Mouse (Mus musculus) liver, adult 2 months (tissue): ENCODE measurements around the gene Ogfod3. TPM values are rescaled to one million over a fixed set of nuclear protein-coding genes. Genes with fewer than 3 reads are reported as not detected.

Experiments used
- DNase-seq: peaks from one replicate; pipeline ENCODE4 v3.0.0-alpha.2; 2011; ENCODE audit warnings: low read depth, low spot score; ENCODE audit errors: extremely low read depth
- H3K27ac ChIP-seq: fragments of 200-500 bp; replicated peaks from 2 replicates; pipeline ENCODE4 v1.5.1; 2012; ENCODE audit warnings: low read depth, mild to moderate bottlenecking, control low read depth, inconsistent platforms, low read length; ENCODE audit not compliant: insufficient read depth
- H3K27me3 ChIP-seq: fragments of 200-500 bp; 2 replicates; pipeline ENCODE4 v1.6.1; 2012; ENCODE audit warnings: mild to moderate bottlenecking, moderate library complexity, low read length, inconsistent platforms; ENCODE audit not compliant: control insufficient read depth, insufficient read depth
- H3K36me3 ChIP-seq: fragments of 200-500 bp; 2 replicates; pipeline ENCODE4 v1.6.1; 2012; ENCODE audit warnings: low read length, inconsistent platforms; ENCODE audit not compliant: control insufficient read depth, insufficient read depth
- H3K4me1 ChIP-seq: fragments of 200-500 bp; 2 replicates; pipeline ENCODE4 v1.6.1; 2011; ENCODE audit warnings: low read length; ENCODE audit not compliant: control insufficient read depth, insufficient read depth
- H3K4me3 ChIP-seq: fragments of 200-500 bp; 2 replicates; pipeline ENCODE4 v1.5.1; 2011; ENCODE audit warnings: low read depth, mild to moderate bottlenecking, control low read depth, low read length, moderate library complexity; ENCODE audit not compliant: insufficient read depth
- H3K79me2 ChIP-seq: fragments of 200-500 bp; 2 replicates; pipeline ENCODE4 v1.6.1; 2012; ENCODE audit warnings: inconsistent platforms, mild to moderate bottlenecking, low read length, moderate library complexity; ENCODE audit not compliant: control insufficient read depth, insufficient read depth
- H3K9ac ChIP-seq: fragments of 200-500 bp; 2 replicates; pipeline ENCODE4 v1.6.1; 2012; ENCODE audit warnings: low read depth, mild to moderate bottlenecking, control low read depth, inconsistent platforms, low read length
- CTCF ChIP-seq: fragments of 200-500 bp; IDR thresholded peaks from 2 replicates; pipeline ENCODE4 v1.5.1; 2011; ENCODE audit warnings: low read depth, low read length, control low read depth
- POLR2A ChIP-seq: fragments of 200-500 bp; IDR thresholded peaks from 2 replicates; pipeline ENCODE4 v1.6.1; 2011; ENCODE audit warnings: low read length, control low read depth; ENCODE audit not compliant: insufficient read depth; ENCODE audit errors: extremely low read depth
- WGBS: fragments of 180-500 bp; shearing (Covaris S2); methylation state at CpG from one replicate; pipeline ENCODE4 v1.1.7; 2018; 5-methylcytosine and 5-hydroxymethylcytosine counted together
- polyA plus RNA-seq: library from polyadenylated mRNA; depleted of rRNA; stranded (reverse); fragments of >200 nt; gene quantifications from 2 replicates; pipeline ENCODE4 v1.2.3, GENCODE M21; 2012
- total RNA-seq: library from RNA; depleted of rRNA; stranded (reverse); fragments of >200 nt; gene quantifications from 2 replicates; pipeline ENCODE4 v1.2.3, GENCODE M21; 2014

Ogfod3 gene
- total and polyA plus RNA-seq, 2 experiments: 7.9 to 8.6 TPM

GRCm38 (mm10) chr11:121201436-121202198 is 2.9 kb downstream of the Ogfod3 start:
- Histone ChIP-seq H3K79me2 (no peaks in the 10 kb centered on the region), H3K27ac (no peak overlapping the region), H3K9ac (no peak overlapping the region), H3K4me3 (no peak overlapping the region), H3K4me1 (peaks cover 6% of the 10 kb centered on the region; the same call in 1 of the 2 replicates), H3K36me3 (no peaks in the 10 kb centered on the region), H3K27me3 (no peaks in the 10 kb centered on the region)
- peak; percentile 95 for DNase-seq
- 26% methylated on average over 11 of the region's 11 CpGs for whole genome bisulfite sequencing
- peak; percentile 66 for TF ChIP-seq CTCF
- TF ChIP-seq POLR2A: no peak

- no peak for DNase-seq
- no peak overlapping the region for H3K4me3 ChIP-seq
- no peaks in the 10 kb centered on the region for H3K36me3 ChIP-seq
- H3K27me3 ChIP-seq: no peaks in the 10 kb centered on the region
- no peak overlapping the region for H3K27ac ChIP-seq
- no peak overlapping the region for H3K9ac ChIP-seq
- H3K4me1 ChIP-seq: peaks cover 6% of the 10 kb centered on the region; the same call in 1 of the 2 replicates
- no peaks in the 10 kb centered on the region for H3K79me2 ChIP-seq
- WGBS: 90% methylated on average over 6 of the region's 6 CpGs
- TF ChIP-seq CTCF (no peak), POLR2A (no peak)
Observed at GRCm38 (mm10) chr11:121200781-121201180, 3.7 kb downstream of the Ogfod3 start.

GRCm38 (mm10) chr11:121199851-121200250 is 4.7 kb downstream of the Ogfod3 start:
- no peak overlapping the region for H3K4me3 ChIP-seq

GRCm38 (mm10) chr11:121198622-121199021 is 5.9 kb downstream of the Ogfod3 start:
- no peaks in the 10 kb centered on the region for H3K27me3 ChIP-seq
- H3K4me1 ChIP-seq: 0 out of 2 replicates have a peak, but pooled peaks cover 3% of the 10 kb centered on the region
- no peaks in the 10 kb centered on the region for H3K79me2 ChIP-seq
- WGBS: 70% methylated on average over 2 of the region's 2 CpGs
- DNase-seq: no peak
- no peak for TF ChIP-seq CTCF
- TF ChIP-seq POLR2A: no peak
- H3K36me3 ChIP-seq: no peaks in the 10 kb centered on the region
- H3K9ac ChIP-seq: no peak overlapping the region
- H3K27ac ChIP-seq: no peak overlapping the region
- H3K4me3 ChIP-seq: no peak overlapping the region

More at GRCm38 (mm10) chr11:121199851-121200250, 4.7 kb downstream of the Ogfod3 start:
- no peak overlapping the region for H3K27ac ChIP-seq
- TF ChIP-seq POLR2A (no peak), CTCF (no peak)
- no peaks in the 10 kb centered on the region for H3K27me3 ChIP-seq
- peaks cover 6% of the 10 kb centered on the region; the same call in 1 of the 2 replicates for H3K4me1 ChIP-seq
- H3K79me2 ChIP-seq: no peaks in the 10 kb centered on the region
- no peak overlapping the region for H3K9ac ChIP-seq
- no peak for DNase-seq
- 81% methylated on average over 4 of the region's 4 CpGs for WGBS
- H3K36me3 ChIP-seq: no peaks in the 10 kb centered on the region

GRCm38 (mm10) chr11:121193415-121193814 is 11.1 kb downstream of the Ogfod3 start:
- H3K36me3 ChIP-seq: no peaks in the 10 kb centered on the region
- no peak for TF ChIP-seq CTCF
- TF ChIP-seq POLR2A: no peak
- no peak overlapping the region for H3K27ac ChIP-seq
- no peak overlapping the region for H3K4me3 ChIP-seq
- no peaks in the 10 kb centered on the region for H3K79me2 ChIP-seq
- no peak for DNase-seq
- peaks cover 6% of the 10 kb centered on the region for H3K4me1 ChIP-seq
- WGBS: 82% methylated on average over 3 of the region's 3 CpGs
- H3K9ac ChIP-seq: no peak overlapping the region
- no peaks in the 10 kb centered on the region for H3K27me3 ChIP-seq

- no peaks in the 10 kb centered on the region for H3K79me2 ChIP-seq
- no peak overlapping the region for H3K4me3 ChIP-seq
- no peak for TF ChIP-seq CTCF
- TF ChIP-seq POLR2A: no peak
- H3K9ac ChIP-seq: no peak overlapping the region
- no peaks in the 10 kb centered on the region for H3K36me3 ChIP-seq
- no peaks in the 10 kb centered on the region for H3K27me3 ChIP-seq
- DNase-seq: no peak
- 85% methylated on average over 2 of the region's 2 CpGs for WGBS
- no peak overlapping the region for H3K27ac ChIP-seq
- H3K4me1 ChIP-seq: peaks cover 6% of the 10 kb centered on the region
Observed at GRCm38 (mm10) chr11:121192742-121193141, 11.8 kb downstream of the Ogfod3 start.
